Mouse (Mus musculus) intestine, embryonic 16.5 days (tissue): Measurements from ENCODE around the gene Gm42878. TPM values are rescaled to one million over a fixed set of nuclear protein-coding genes. Genes with fewer than 3 reads are reported as not detected.

ENCODE experiments used
- ATAC-seq: fragments of 200-750 bp; cut with Nextera tagmentation; 2 replicates; pipeline ENCODE4 v1.8.0; 2017; ENCODE audit warnings: moderate TSS enrichment, moderate library complexity
- H3K27ac ChIP-seq: fragments of 300-500 bp; sonication (generic); 2 replicates; pipeline ENCODE4 v1.5.1; 2014; ENCODE audit warnings: mild to moderate bottlenecking, low read length
- H3K27me3 ChIP-seq: fragments of 300-500 bp; sonication (generic); replicated peaks from 2 replicates; pipeline ENCODE4 v1.6.1; 2014; ENCODE audit warnings: low read length, control low read depth, mixed read lengths; ENCODE audit not compliant: control insufficient read depth, insufficient read depth
- H3K36me3 ChIP-seq: fragments of 300-500 bp; sonication (generic); 2 replicates; pipeline ENCODE4 v1.6.1; 2014; ENCODE audit warnings: low read length, control low read depth; ENCODE audit not compliant: control insufficient read depth, insufficient read depth
- H3K4me1 ChIP-seq: fragments of 300-500 bp; sonication (generic); 2 replicates; pipeline ENCODE4 v1.6.1; 2014; ENCODE audit warnings: low read length, control low read depth, mixed read lengths; ENCODE audit not compliant: control insufficient read depth, insufficient read depth
- H3K4me2 ChIP-seq: fragments of 300-500 bp; sonication (generic); 2 replicates; pipeline ENCODE4 v1.6.1; 2014; ENCODE audit warnings: low read depth, low read length, control low read depth
- H3K4me3 ChIP-seq: fragments of 300-500 bp; sonication (generic); 2 replicates; pipeline ENCODE4 v1.5.1; 2014; ENCODE audit warnings: mild to moderate bottlenecking, low read length
- H3K9ac ChIP-seq: fragments of 300-500 bp; sonication (generic); 2 replicates; pipeline ENCODE4 v1.6.1; 2014; ENCODE audit warnings: low read depth, low read length
- H3K9me3 ChIP-seq: fragments of 300-500 bp; sonication (generic); 2 replicates; pipeline ENCODE4 v1.6.1; 2016; ENCODE audit warnings: low read length, control low read depth; ENCODE audit not compliant: control insufficient read depth
- WGBS: fragments of 180-500 bp; shearing (Covaris S2); extraction: QIAGEN DNeasy Blood & Tissue Kit; methylation state at CpG from one replicate; pipeline ENCODE4 v1.1.7; 2014; 5-methylcytosine and 5-hydroxymethylcytosine counted together
- polyA plus RNA-seq: library from polyadenylated mRNA; unstranded; fragments of >200 nt; fragmentation: Nextera tagmentation; extraction: Ambion mirVana; gene quantifications from 2 replicates; pipeline ENCODE4 v1.2.1, GENCODE M21; 2015

The Gm42878 gene
- polyA plus RNA-seq, 1 experiment from 2014 or later = not detected

DNA sequence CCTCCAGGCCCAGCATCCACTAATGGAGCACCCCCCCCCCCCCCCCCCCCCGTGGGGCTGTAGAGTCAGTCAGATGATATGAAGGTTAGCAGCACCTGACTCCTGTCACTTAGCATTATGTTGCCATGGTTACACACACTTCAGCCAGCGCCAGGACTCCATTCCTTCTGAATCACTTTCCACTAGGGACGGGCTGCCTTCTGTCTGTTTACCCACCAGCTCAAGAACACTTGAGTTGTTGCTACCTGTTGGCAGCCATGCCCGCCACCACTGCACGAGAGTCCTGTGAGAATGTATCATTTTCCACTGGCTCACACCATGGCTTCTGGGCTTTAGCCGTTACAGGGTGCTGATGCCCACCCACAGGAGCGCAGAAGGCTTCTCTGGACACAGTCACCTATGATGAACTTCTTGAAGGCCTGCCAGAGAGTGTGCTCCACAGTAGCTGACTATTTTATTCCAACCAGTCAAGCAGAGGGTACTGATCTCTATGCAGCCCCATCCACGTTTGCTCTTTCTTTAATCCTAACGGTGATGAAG lies 24.7 kb upstream of the Gm42878 start:
- Histone ChIP-seq H3K4me3 (no peak overlapping the region), H3K4me1 (peaks cover 11% of the 10 kb centered on the region; the same call in 1 of the 2 replicates), H3K27me3 (no peaks in the 10 kb centered on the region), H3K9me3 (no peaks in the 10 kb centered on the region), H3K9ac (no peak overlapping the region), H3K27ac (no peak overlapping the region), H3K36me3 (0 out of 2 replicates have a peak, but pooled peaks cover 4% of the 10 kb centered on the region), H3K4me2 (no peak overlapping the region)
- WGBS = 77% methylated on average over 9 of the region's 9 CpGs
- no peak for ATAC-seq

DNA sequence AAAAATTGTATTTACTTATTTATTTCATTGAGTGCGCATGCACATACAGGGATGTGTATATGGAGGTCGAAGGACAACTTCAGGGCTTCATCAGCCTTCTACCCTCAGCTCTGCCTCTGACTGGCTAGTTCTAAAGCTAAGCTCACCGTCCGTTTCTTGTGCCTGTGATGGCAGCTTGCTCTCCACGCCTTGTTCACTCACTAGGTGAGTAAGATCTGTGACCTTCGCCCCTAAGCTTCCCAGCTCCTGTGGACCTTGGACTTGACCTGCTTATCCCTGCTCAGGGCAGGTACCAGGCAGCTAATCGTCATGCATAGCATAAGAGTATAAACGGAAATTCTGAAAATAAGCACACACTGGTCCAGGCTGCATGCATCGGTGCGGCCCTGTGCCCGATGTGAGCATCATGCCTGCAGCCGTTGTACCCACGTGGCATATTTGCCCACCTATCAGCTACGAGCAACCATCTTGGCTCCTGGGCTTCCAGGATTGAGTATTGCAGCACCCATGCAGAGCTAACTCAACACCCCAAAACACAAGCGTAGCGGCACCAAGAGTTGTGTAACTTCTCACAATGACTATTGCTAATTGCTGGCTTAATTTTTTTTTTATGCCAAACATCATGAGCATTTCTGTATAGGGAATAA lies 20.9 kb upstream of the Gm42878 start:
- Histone ChIP-seq H3K27me3 (no peaks in the 10 kb centered on the region), H3K27ac (peak overlapping the region; percentile 75), H3K36me3 (0 out of 2 replicates have a peak, but pooled peaks cover 4% of the 10 kb centered on the region), H3K9me3 (no peaks in the 10 kb centered on the region), H3K4me1 (peaks cover 11% of the 10 kb centered on the region; the same call in 1 of the 2 replicates), H3K9ac (no peak overlapping the region), H3K4me3 (no peak overlapping the region), H3K4me2 (no peak overlapping the region; the same call in 1 of the 2 replicates)
- peak; percentile 92 for ATAC-seq
- WGBS = 73% methylated on average over 16 of the region's 16 CpGs

DNA sequence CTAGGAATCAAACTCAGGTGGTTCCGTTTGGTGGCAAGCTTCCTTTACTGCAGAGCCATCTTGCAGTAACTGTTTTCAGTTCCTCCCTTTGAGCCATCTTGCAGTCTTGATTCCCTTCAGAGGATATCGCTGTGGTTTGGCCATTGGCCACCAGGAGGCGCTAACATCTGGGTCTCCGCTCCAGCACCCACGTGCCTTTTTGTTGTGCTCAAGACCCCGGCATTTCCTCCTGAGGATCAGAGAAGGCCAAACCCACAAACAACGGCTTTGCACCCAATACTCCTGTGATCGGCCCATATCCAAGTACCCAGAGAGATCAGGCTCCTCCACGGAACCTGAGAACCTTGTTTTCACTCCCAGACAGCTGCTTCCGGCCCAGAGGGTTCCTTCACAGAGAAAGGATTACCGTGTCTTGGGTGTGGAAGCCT lies 19.2 kb upstream of the Gm42878 start:
- Histone ChIP-seq H3K27ac (no peak overlapping the region), H3K4me1 (peaks cover 11% of the 10 kb centered on the region; the same call in 1 of the 2 replicates), H3K9me3 (no peaks in the 10 kb centered on the region), H3K4me3 (no peak overlapping the region), H3K9ac (0 out of 2 replicates have a peak overlapping the region, but pooled peaks have one; percentile 34), H3K36me3 (no peaks in the 10 kb centered on the region), H3K27me3 (no peaks in the 10 kb centered on the region), H3K4me2 (peak overlapping the region; percentile 37; the same call in 1 of the 2 replicates)
- 13% methylated on average over 11 of the region's 11 CpGs for WGBS
- ATAC-seq = peak; percentile 8; the same call in 1 of the 2 replicates

DNA sequence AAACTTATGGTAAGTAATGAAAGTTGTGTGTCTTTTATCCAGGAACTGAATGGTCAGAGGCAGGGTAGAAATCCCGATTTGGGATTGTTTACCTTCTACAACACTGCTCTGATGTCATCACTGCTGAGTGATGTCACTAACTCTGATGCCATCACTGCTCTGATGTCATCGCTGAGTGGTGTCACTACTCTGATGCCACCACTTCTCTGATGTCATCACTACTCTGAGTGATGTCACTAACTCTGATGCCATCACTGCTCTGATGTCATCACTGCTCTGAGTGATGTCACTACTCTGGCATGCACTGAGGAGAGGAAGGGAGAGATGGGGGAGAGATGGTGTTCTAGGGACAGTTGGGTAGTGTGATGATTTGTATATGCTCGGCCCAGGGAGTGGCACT lies 17.2 kb upstream of the Gm42878 start:
- no peak overlapping the region for H3K4me2 ChIP-seq
- no peak overlapping the region for H3K4me3 ChIP-seq
- no peaks in the 10 kb centered on the region for H3K27me3 ChIP-seq
- 80% methylated on average over 3 of the region's 3 CpGs for WGBS
- no peak overlapping the region for H3K27ac ChIP-seq
- ATAC-seq = no peak
- no peaks in the 10 kb centered on the region for H3K36me3 ChIP-seq
- H3K9me3 ChIP-seq = no peaks in the 10 kb centered on the region
- peaks cover 11% of the 10 kb centered on the region; the same call in 1 of the 2 replicates for H3K4me1 ChIP-seq
- no peak overlapping the region for H3K9ac ChIP-seq

DNA sequence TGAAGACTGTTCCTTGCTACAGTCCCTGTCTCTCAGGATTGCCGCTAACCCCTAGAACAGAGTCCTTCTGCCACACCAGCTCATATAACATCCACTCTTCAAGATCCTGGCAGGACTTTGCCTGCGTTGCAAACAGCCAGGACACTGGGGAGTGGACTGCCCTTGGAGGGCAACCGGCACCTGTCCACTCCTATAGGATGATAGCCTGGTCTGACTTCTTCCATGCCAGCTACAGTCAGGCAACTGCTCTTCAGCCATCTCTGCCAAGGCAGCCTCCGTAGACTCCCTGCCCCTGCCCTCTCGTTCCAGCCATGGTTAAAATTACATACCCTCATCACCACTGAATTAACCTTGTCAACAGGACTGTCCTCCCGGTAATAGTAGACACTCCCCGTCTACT lies 3.9 kb upstream of the Gm42878 start:
- no peak for ATAC-seq
- Histone ChIP-seq H3K9me3 (no peaks in the 10 kb centered on the region), H3K36me3 (no peaks in the 10 kb centered on the region), H3K27me3 (no peaks in the 10 kb centered on the region), H3K4me2 (no peak overlapping the region), H3K4me1 (peaks cover 10% of the 10 kb centered on the region), H3K9ac (no peak overlapping the region), H3K27ac (no peak overlapping the region), H3K4me3 (no peak overlapping the region)
- WGBS = 86% methylated on average over 7 of the region's 7 CpGs

DNA sequence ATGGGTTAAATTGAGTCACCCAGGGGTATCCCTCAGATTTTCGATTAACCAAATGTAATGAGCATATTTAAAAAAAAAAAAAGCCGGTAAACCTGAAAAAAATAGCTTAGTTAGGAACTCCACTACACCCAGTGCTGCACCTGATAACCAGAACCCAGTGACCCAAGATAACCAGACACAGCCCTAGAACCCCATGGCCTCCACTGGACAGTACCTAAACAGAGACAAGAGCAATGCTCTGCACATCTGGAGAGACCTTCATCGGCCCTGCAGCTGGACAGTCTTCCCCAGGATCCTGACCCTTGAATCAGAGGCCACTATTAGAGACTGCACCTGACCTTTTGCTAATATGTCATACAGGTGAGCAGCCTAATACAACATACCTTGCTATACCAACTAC lies 1.8 kb upstream of the Gm42878 start:
- Histone ChIP-seq H3K4me3 (no peak overlapping the region), H3K27me3 (no peaks in the 10 kb centered on the region), H3K9ac (no peak overlapping the region), H3K36me3 (no peaks in the 10 kb centered on the region), H3K9me3 (no peaks in the 10 kb centered on the region), H3K4me1 (peaks cover 18% of the 10 kb centered on the region), H3K4me2 (no peak overlapping the region), H3K27ac (no peak overlapping the region)
- 89% methylated on average over 3 of the region's 3 CpGs for whole genome bisulfite sequencing
- ATAC-seq = no peak

DNA sequence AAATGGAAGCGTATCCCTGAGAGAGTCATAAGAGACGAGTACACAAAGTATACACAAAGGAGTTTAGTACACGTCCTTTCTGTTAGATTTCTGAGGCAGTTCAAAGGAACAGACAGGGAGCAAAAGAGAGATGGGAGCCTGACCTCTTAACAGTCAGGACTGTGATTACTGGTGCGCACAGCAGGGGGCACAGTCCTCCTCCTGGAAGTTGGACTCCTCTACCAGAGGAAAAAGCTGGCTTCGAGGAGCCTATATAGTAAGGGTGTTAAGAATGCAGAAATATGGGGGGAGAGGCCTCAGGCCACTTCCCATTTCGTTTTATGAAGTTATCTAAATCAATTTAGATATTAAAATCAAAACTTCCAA lies 1.2 kb upstream of the Gm42878 start:
- peak overlapping the region; percentile 100 for H3K4me3 ChIP-seq
- peak; percentile 55 for ATAC-seq
- peak overlapping the region; percentile 59 for H3K4me2 ChIP-seq
- no peaks in the 10 kb centered on the region for H3K27me3 ChIP-seq
- H3K4me1 ChIP-seq = peaks cover 18% of the 10 kb centered on the region
- peak overlapping the region; percentile 98 for H3K9ac ChIP-seq
- H3K9me3 ChIP-seq = no peaks in the 10 kb centered on the region
- WGBS = 28% methylated on average over 6 of the region's 6 CpGs
- H3K36me3 ChIP-seq = no peaks in the 10 kb centered on the region
- peak overlapping the region; percentile 95; the same call in 1 of the 2 replicates for H3K27ac ChIP-seq

DNA sequence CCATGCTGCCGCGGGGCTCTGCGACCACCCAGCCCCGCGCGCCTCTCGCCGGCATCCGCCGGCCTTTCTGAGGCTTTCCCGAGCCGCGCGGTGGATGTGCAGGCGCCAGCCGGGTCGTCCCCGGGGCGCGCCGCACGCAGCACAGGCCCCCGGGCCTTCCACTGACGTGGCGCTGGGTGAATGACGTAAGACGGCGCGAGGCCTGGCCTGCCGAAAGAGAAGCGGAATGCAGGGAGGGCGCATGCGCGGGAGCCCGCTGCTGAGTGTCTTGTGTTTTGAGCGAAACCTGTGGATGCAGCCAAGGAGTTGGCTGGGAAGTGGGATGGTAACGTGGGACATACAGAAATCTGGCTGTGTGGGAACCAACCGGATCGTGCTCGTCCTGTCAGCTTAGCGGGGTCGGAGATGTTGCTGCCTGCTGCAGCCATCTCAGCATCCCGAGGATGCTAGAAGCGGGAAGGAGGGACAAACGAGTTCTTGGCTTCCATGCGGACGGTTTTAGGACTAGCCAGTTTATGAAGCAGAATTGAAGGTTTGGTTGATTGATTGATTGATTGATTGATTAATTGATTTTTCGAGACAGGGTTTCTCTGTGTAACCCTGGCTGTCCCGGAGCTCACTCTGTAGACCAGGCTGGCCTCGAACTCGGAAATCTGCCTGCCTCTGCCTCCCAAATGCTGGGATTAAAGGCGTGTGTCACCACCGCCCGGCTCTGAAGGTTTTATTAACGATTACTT lies 679 bp upstream of the Gm42878 start, which contains the start of gene Mapkapk5:
Gene Mapkapk5 (minus strand): TSS at position 113 of the 737 bp plus-strand sequence.
- Histone ChIP-seq H3K4me2 (peak within 1 kb of the TSS; percentile 88), H3K27ac (peak within 1 kb of the TSS; percentile 95), H3K27me3 (no peaks in the 10 kb centered on the region), H3K4me1 (peaks cover 18% of the 10 kb centered on the region), H3K4me3 (peak within 1 kb of the TSS; percentile 100), H3K36me3 (no peaks in the 10 kb centered on the region), H3K9ac (peak within 1 kb of the TSS; percentile 98), H3K9me3 (no peaks in the 10 kb centered on the region)
- 2% methylated on average over 53 of the region's 55 CpGs for WGBS
- peak; percentile 90 for ATAC-seq

DNA sequence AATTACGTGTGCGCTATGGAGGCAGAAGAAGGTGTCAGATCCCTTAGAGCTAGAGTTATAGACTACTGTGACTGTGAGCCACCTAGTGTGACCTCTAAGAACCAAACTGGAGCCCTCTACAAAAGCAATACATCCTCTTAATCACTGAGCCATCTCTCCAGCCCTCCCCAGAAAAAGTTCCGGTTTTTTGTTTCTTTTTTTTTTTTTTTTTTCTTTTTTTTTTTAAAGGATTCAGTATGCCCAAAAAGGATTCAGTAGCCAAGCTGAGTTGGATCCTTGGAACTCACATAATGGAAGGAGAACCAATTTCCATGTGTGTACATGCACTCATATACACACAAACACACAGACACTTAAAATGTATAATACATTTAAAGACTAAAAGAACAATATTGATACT lies 1.9 kb downstream of the Gm42878 start:
- Histone ChIP-seq H3K27ac (no peak overlapping the region), H3K4me2 (no peak overlapping the region), H3K27me3 (no peaks in the 10 kb centered on the region), H3K9ac (no peak overlapping the region), H3K9me3 (no peaks in the 10 kb centered on the region), H3K36me3 (no peaks in the 10 kb centered on the region), H3K4me1 (peaks cover 18% of the 10 kb centered on the region), H3K4me3 (no peak overlapping the region)
- WGBS = 72% methylated on average over 3 of the region's 3 CpGs
- no peak for ATAC-seq
